Mouse (Mus musculus) inflammation-experienced regulatory T-cells (primary cell): ENCODE results near the gene Kndc1. TPM values are rescaled to one million over a fixed set of nuclear protein-coding genes. Genes with fewer than 3 reads are reported as not detected.

Experiments used
- polyA plus RNA-seq, 2 experiments: library from polyadenylated mRNA; unstranded; fragments of 100-300 nt; shearing (Covaris generic); gene quantifications; one replicate each; pipeline ENCODE4 v1.2.1; 2017

The Kndc1 gene
- under 1 TPM; 0.70 to 0.91 TPM for polyA plus RNA-seq

GRCm38 (mm10) chr7:139894655-139895557, at the start of gene Kndc1:
Gene Kndc1, plus strand, starts transcription at chr7:139894696.

GRCm38 (mm10) chr7:139943674-139944281, 49.3 kb downstream of the Kndc1 start, which contains the start of gene Utf1:
Gene Utf1, plus strand, starts transcription at chr7:139943789.

DNA sequence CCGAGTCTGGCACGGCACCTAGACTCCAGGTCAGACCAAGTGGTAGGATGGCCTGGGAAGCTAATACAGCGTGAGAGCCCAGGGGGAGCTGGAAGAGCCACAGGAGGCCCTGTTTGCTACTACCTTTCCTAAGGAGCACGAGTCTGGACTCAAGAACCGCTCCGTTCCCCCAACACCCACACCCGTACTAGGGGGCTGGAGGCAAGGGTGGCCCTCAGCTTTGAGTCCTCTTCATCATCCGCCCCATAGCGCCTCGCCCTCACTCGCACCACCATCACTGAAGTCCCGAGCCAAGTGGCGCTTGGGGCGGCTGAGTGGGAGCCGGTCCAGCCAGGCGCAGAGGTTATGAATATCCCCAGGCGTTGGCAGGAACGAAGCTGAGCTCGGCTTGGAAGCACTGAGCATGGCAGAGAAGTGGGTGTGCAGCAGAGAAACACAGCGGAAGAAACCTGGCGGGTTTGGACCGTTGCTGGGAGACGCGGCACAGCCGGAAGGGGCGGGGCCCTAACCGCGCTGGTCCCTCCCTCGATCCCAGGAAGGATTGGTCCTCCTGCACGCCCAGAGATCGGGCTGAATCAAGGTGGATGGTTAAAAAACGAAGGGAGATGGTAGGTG, 83.9 kb downstream of the Kndc1 start, which contains the start of gene 6430531B16Rik:
6430531B16Rik (minus strand) TSS at position 478 of the 615 bp plus-strand sequence.

Other genes starting within 250 kb of the Kndc1 start
- 1 to 10 TPM in 1 of 2 experiments, under 1 TPM in 1; 0.24 to 1.3 TPM for gene Cfap46, start 210.9 kb upstream of the Kndc1 start, polyA plus RNA-seq
- gene Adgra1, start 60.5 kb upstream of the Kndc1 start, polyA plus RNA-seq, result under 1 TPM; 0.04 to 0.28 TPM
- gene Utf1, start 49.1 kb downstream of the Kndc1 start, polyA plus RNA-seq, result 1 to 10 TPM; 5.4 to 9.6 TPM
- 1 to 10 TPM in 1 of 2 experiments, under 1 TPM in 1; 0.39 to 1.9 TPM for gene 6430531B16Rik, start 84.1 kb downstream of the Kndc1 start, polyA plus RNA-seq
- 10 to 100 TPM; 20.5 to 23.5 TPM for gene Adam8, start 97.9 kb downstream of the Kndc1 start, polyA plus RNA-seq
- 10 to 100 TPM; 54.6 to 56.9 TPM for gene Zfp511, start 141.7 kb downstream of the Kndc1 start, polyA plus RNA-seq
- gene Tubgcp2, start 142.0 kb downstream of the Kndc1 start, polyA plus RNA-seq, result 10 to 100 TPM; 30.8 to 44.8 TPM
- under 1 TPM in 1 of 2 experiments, not detected in 1; 0.43 TPM for gene Msx3, start 154.4 kb downstream of the Kndc1 start, polyA plus RNA-seq
- under 1 TPM; 0.13 to 0.23 TPM for gene Caly, start 187.9 kb downstream of the Kndc1 start, polyA plus RNA-seq
- 1 to 10 TPM in 1 of 2 experiments, not detected in 1; 1.2 TPM for gene Prap1, start 198.7 kb downstream of the Kndc1 start, polyA plus RNA-seq
- 10 to 100 TPM; 12.4 to 13.2 TPM for gene Fuom, start 207.7 kb downstream of the Kndc1 start, polyA plus RNA-seq
- 1 to 10 TPM; 4.2 to 4.9 TPM for gene Paox, start 221.1 kb downstream of the Kndc1 start, polyA plus RNA-seq
- gene Echs1, start 221.8 kb downstream of the Kndc1 start, polyA plus RNA-seq, result 10 to 100 TPM; 55.3 to 64.6 TPM
- 10 to 100 TPM; 31.9 to 43.1 TPM for gene Mtg1, start 242.9 kb downstream of the Kndc1 start, polyA plus RNA-seq